Mouse (Mus musculus) c-Kit-negative CD71-positive TER-119-positive erythroid progenitor cells, embryonic 14.5 days (primary cell): ENCODE data around the gene Nosip.
"Not testable (repeated sequence)": the region's sequence is repeated elsewhere in the genome, so short reads cannot be mapped to it uniquely, and the experiment has no call there.

ENCODE experiments used
- DNase-seq: peaks from one replicate; pipeline ENCODE4 v3.0.0-alpha.2; 2013; ENCODE audit warnings: low read depth, low spot score

Gene Nosip

GRCm38 (mm10) chr7:45062239-45062835 is at the start of gene Nosip, which contains the start of gene Prrg2:
TSS of gene Nosip (plus strand) at chr7:45062429.
TSS of gene Prrg2 (minus strand) at chr7:45062677.
- peak; percentile 96 for DNase-seq

- DNase-seq: no peak
Observed at GRCm38 (mm10) chr7:45012824-45013223, 49.4 kb upstream of the Nosip start.

GRCm38 (mm10) chr7:45013366-45014095 is 48.7 kb upstream of the Nosip start:
- no peak for DNase-seq

GRCm38 (mm10) chr7:45014096-45014451 is 48.2 kb upstream of the Nosip start:
- no peak for DNase-seq

- DNase-seq: no peak
Observed at GRCm38 (mm10) chr7:45015344-45015956, 46.8 kb upstream of the Nosip start.

- peak; percentile 96 for DNase-seq
Observed at GRCm38 (mm10) chr7:45015957-45016612, 46.1 kb upstream of the Nosip start, which contains the start of gene Scaf1. TSS of gene Scaf1 (minus strand) at chr7:45016363.

GRCm38 (mm10) chr7:45016761-45017160 is 45.5 kb upstream of the Nosip start:
- no peak for DNase-seq

- DNase-seq: peak; percentile 93
Observed at GRCm38 (mm10) chr7:45017242-45018061, 44.8 kb upstream of the Nosip start, which contains the start of gene Rras. TSS of gene Rras (plus strand) at chr7:45017961.

- DNase-seq: no peak
Observed at GRCm38 (mm10) chr7:45019031-45019571, 43.1 kb upstream of the Nosip start.

- DNase-seq: no peak
Observed at GRCm38 (mm10) chr7:45020225-45020624, 42.0 kb upstream of the Nosip start.

GRCm38 (mm10) chr7:45023711-45024110 is 38.5 kb upstream of the Nosip start:
- not testable (repeated sequence) for DNase-seq

GRCm38 (mm10) chr7:45024281-45025248 is 37.7 kb upstream of the Nosip start:
- DNase-seq: no peak

GRCm38 (mm10) chr7:45025601-45026220 is 36.5 kb upstream of the Nosip start:
- DNase-seq: no peak

GRCm38 (mm10) chr7:45026256-45026655 is 36.0 kb upstream of the Nosip start:
- no peak for DNase-seq

GRCm38 (mm10) chr7:45027761-45028160 is 34.5 kb upstream of the Nosip start:
- DNase-seq: no peak

- DNase-seq: no peak
Observed at GRCm38 (mm10) chr7:45028351-45028750, 33.9 kb upstream of the Nosip start.

- no peak for DNase-seq
Observed at GRCm38 (mm10) chr7:45029995-45030394, 32.2 kb upstream of the Nosip start.

- DNase-seq: no peak
Observed at GRCm38 (mm10) chr7:45030857-45031256, 31.4 kb upstream of the Nosip start.

- no peak for DNase-seq
Observed at GRCm38 (mm10) chr7:45033722-45034359, 28.4 kb upstream of the Nosip start.
